9 mouse cellular contexts compared by ENCODE assay signal in the genomic region with DNA sequence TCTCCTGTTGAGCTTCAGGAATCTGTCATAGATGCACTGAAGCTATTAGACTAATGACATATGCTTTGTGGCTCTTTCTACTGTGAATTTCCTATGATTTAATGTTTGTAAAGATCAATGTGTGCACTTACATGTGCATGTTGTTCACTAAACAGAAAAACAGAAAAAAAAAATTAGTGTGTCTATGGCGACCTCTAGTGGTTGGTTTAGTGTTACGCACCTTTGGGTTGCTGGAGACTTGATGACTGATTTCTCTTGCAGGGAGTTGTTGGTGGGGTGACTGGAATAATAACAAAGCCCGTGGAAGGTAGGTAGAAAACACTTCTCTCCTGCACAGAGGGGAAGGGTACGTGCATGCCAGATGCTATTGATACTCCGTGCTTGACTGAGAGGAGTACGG.
DNase-seq lines count a peak whose midpoint lies in the region; ATAC-seq and TF ChIP-seq lines count a peak whose summit lies in the region.
"Had no signal": no experiment of that assay in that cellular context is flagged by ENCODE, and none has a peak within 500 bp of the region (broad histone marks: within the 10 kb centered on the region; RNA-seq: fewer than 3 reads in every experiment).

No protein-coding gene starts in this region.

- 43% methylated on average over 6 of the region's 6 CpGs for whole genome bisulfite sequencing in heart, postnatal 0 days
- 37% methylated on average over 6 of the region's 6 CpGs for WGBS in stomach, postnatal 0 days

- no peak overlapping the region for H3K9ac ChIP-seq in heart, postnatal 0 days (replicated peaks; ENCODE audit: low read depth, low read length)
- H3K9ac ChIP-seq in stomach, postnatal 0 days (ENCODE audit: low read length), result no peak overlapping the region
- H3K9ac ChIP-seq: embryonic facial prominence, embryonic 15.5 days had no signal

- DNase-seq in heart, postnatal 0 days (ENCODE audit: low spot score), result peak; percentile 50
- DNase-seq in heart, postnatal 25 days (ENCODE audit: low spot score), result no peak
- peak; percentile 10 for DNase-seq in thymus, postnatal 14 days
- DNase-seq in thymus, postnatal 4 days, result no peak
- peak; percentile 57 for DNase-seq in embryo, embryonic 9.5 days (ENCODE audit: extremely low spot score)
- DNase-seq in stomach, postnatal 0 days (ENCODE audit: low spot score), result no peak
- no peak for DNase-seq in cerebellum, adult 11-12 months

- TF ChIP-seq EP300 in heart, postnatal 0 days (IDR thresholded peaks at IDR 0.05; ENCODE audit: low read depth), result no peak
- no peak for TF ChIP-seq EP300 in stomach, postnatal 0 days (optimal IDR thresholded peaks at IDR 0.05)

- TF ChIP-seq CTCF in heart, postnatal 0 days (IDR thresholded peaks at IDR 0.05; ENCODE audit: low read depth), result peak; percentile 62
- peak; percentile 84 for TF ChIP-seq CTCF in stomach, postnatal 0 days (IDR thresholded peaks at IDR 0.05; ENCODE audit: low read depth)

- intact Hi-C loops in heart, postnatal 25 days (cut with DNase I), result loop anchor here (5.0 kb wide), 1 partner anchor 146 kb away; no protein-coding TSS in a partner anchor

- ATAC-seq in heart, postnatal 0 days (ENCODE audit: insufficient read depth, low read depth), result no peak
- ATAC-seq in stomach, postnatal 0 days (ENCODE audit: low FRiP score, low TSS enrichment), result no peak
- no peak for ATAC-seq in erythroid progenitor cell, adult 5-6 weeks (replicated peaks; ENCODE audit: low FRiP score, poor library complexity, severe bottlenecking)

- H3K4me2 ChIP-seq in heart, postnatal 0 days (ENCODE audit: low read depth, low read length), result no peak overlapping the region
- no peak overlapping the region for H3K4me2 ChIP-seq in stomach, postnatal 0 days (replicated peaks; ENCODE audit: low read depth)
- H3K4me2 ChIP-seq: embryonic facial prominence, embryonic 15.5 days had no signal

- H3K4me3 ChIP-seq in heart, postnatal 0 days (ENCODE audit: low read depth, low read length), result no peak overlapping the region
- no peak overlapping the region for H3K4me3 ChIP-seq in stomach, postnatal 0 days (ENCODE audit: low read depth, low read length)
- H3K4me3 ChIP-seq: embryonic facial prominence, embryonic 15.5 days had no signal

- H3K27ac ChIP-seq in heart, postnatal 0 days (ENCODE audit: low read depth), result no peak overlapping the region
- no peak overlapping the region for H3K27ac ChIP-seq in stomach, postnatal 0 days (replicated peaks)
- H3K27ac ChIP-seq: embryonic facial prominence, embryonic 15.5 days had no signal

- no peaks in the 10 kb centered on the region for H3K4me1 ChIP-seq in heart, postnatal 0 days (ENCODE audit: control insufficient read depth, insufficient read depth)
- H3K4me1 ChIP-seq in stomach, postnatal 0 days (replicated peaks; ENCODE audit: control insufficient read depth, insufficient read depth), result no peaks in the 10 kb centered on the region
- H3K4me1 ChIP-seq: embryonic facial prominence, embryonic 15.5 days had no signal

- no peaks in the 10 kb centered on the region for H3K27me3 ChIP-seq in heart, postnatal 0 days (ENCODE audit: control insufficient read depth, insufficient read depth, low read length)
- H3K27me3 ChIP-seq in stomach, postnatal 0 days (ENCODE audit: control insufficient read depth, insufficient read depth, low read length), result no peaks in the 10 kb centered on the region
- H3K27me3 ChIP-seq: embryonic facial prominence, embryonic 15.5 days had no signal

- H3K36me3 ChIP-seq in heart, postnatal 0 days (replicated peaks; ENCODE audit: control insufficient read depth, insufficient read depth, low read length), result peaks cover 52% of the 10 kb centered on the region
- 0 out of 2 replicates have a peak, but pooled peaks cover 2% of the 10 kb centered on the region for H3K36me3 ChIP-seq in stomach, postnatal 0 days (ENCODE audit: control insufficient read depth, insufficient read depth, low read length)

- no peaks in the 10 kb centered on the region for H3K9me3 ChIP-seq in heart, postnatal 0 days (replicated peaks; ENCODE audit: control insufficient read depth, low read length)
- no peaks in the 10 kb centered on the region for H3K9me3 ChIP-seq in stomach, postnatal 0 days (ENCODE audit: control insufficient read depth, low read length)
- H3K9me3 ChIP-seq: embryonic facial prominence, embryonic 15.5 days had no signal

Comparison
In these comparisons a context has a peak if more than half of its experiments do, and no peak if none do; other contexts are left out.
1. DNase-seq: peak in heart, postnatal 0 days (single experiment), thymus, postnatal 14 days (single experiment) and embryo, embryonic 9.5 days (single experiment); none in heart, postnatal 25 days (single experiment), thymus, postnatal 4 days (single experiment), stomach, postnatal 0 days (single experiment) and cerebellum, adult 11-12 months (single experiment).